8 mouse cellular contexts compared by ENCODE assay signal in the genomic region with DNA sequence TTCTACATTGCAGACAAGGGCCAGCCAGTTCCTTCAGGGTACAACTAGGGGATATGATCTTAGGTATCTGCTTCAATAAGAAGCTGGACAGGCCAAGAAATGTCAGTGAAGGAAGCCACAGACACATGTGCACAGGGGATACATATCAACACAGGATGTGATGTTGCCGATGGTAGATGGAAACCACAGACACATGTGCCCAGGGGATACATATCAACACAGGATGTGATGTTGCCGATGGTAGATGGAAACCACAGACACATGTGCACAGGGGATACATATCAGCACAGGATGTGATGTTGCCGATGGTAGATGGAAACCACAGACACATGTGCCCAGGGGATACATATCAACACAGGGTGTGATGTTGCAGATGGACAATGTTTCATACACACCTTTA.
DNase-seq lines count a peak whose midpoint lies in the region; ATAC-seq and TF ChIP-seq lines count a peak whose summit lies in the region.
"Not testable (repeated sequence)": the region's sequence is repeated elsewhere in the genome, so short reads cannot be mapped to it uniquely, and the experiment has no call there.

No protein-coding gene starts in this region.

- peak overlapping the region; percentile 99 for H3K27ac ChIP-seq in thymus, adult 2 months (ENCODE audit: control insufficient read depth, insufficient read depth, low read length)

- ATAC-seq in CD4-positive, CD25-positive, alpha-beta regulatory T cell, adult 4 months: peak; percentile 77
- peak; percentile 78 for ATAC-seq in activated CD4-positive, CD25-positive, alpha-beta regulatory T cell, adult 4 months
- ATAC-seq in hematopoietic stem cell, adult 5-6 weeks (replicated peaks in 1 of 2; ENCODE audit: insufficient read depth in 1 of 2, low FRiP score in 2 of 2, low TSS enrichment in 1 of 2, low read depth in 1 of 2, poor library complexity in 2 of 2, severe bottlenecking in 2 of 2): peak; percentile 97 to 99
- ATAC-seq in megakaryocyte progenitor cell, adult 5-6 weeks (replicated peaks; ENCODE audit: poor library complexity): peak; percentile 92
- ATAC-seq in neutrophil, adult 5-6 weeks (ENCODE audit: extremely low read depth, insufficient number of reproducible peaks, low FRiP score, poor library complexity, severe bottlenecking): peak; percentile 95

- 5% methylated on average over 3 of the region's 3 CpGs for WGBS in thymus, adult 2 months

- peaks cover 29% of the 10 kb centered on the region for H3K4me1 ChIP-seq in thymus, adult 2 months (replicated peaks; ENCODE audit: control insufficient read depth, insufficient read depth, low read length)

- not testable (repeated sequence) for H3K36me3 ChIP-seq in thymus, adult 2 months (ENCODE audit: control insufficient read depth, insufficient read depth, low read length)

- not testable (repeated sequence) for TF ChIP-seq POLR2A in thymus, adult 2 months (IDR thresholded peaks at IDR 0.05; ENCODE audit: control insufficient read depth, extremely low read depth, insufficient read depth, low read length, poor library complexity)

- not testable (repeated sequence) for H3K4me3 ChIP-seq in thymus, adult 2 months (ENCODE audit: control insufficient read depth, insufficient read depth, low read length)

- not testable (repeated sequence) for TF ChIP-seq CTCF in thymus, adult 2 months (IDR thresholded peaks at IDR 0.05; ENCODE audit: borderline replicate concordance, control insufficient read depth, extremely low read depth, insufficient read depth, low read length, poor library complexity)

- peak; percentile 67 for DNase-seq in 416B (ENCODE audit: low read depth)
- DNase-seq in thymus, adult 2 months: peak; percentile 49
- DNase-seq in thymus, postnatal 4 days: peak; percentile 32

- H3K27me3 ChIP-seq in thymus, adult 2 months (ENCODE audit: control insufficient read depth, insufficient read depth, low read length): not testable (repeated sequence)
